Mouse (Mus musculus) stomach, embryonic 16.5 days (tissue): ENCODE data around the gene Kcng3. TPM values are rescaled to one million over a fixed set of nuclear protein-coding genes. Genes with fewer than 3 reads are reported as not detected.

Source experiments
- ATAC-seq: fragments of 200-750 bp; cut with Nextera tagmentation; 2 replicates; pipeline ENCODE4 v1.8.0; 2017; ENCODE audit warnings: moderate number of reproducible peaks, moderate TSS enrichment; ENCODE audit not compliant: insufficient read depth, low FRiP score
- H3K27ac ChIP-seq: fragments of 300-500 bp; sonication (generic); 2 replicates; pipeline ENCODE4 v1.5.1; 2014; ENCODE audit warnings: low read length
- H3K27me3 ChIP-seq: fragments of 300-500 bp; sonication (generic); 2 replicates; pipeline ENCODE4 v1.6.1; 2014; ENCODE audit warnings: low read length, control low read depth, mixed read lengths; ENCODE audit not compliant: control insufficient read depth, insufficient read depth
- H3K36me3 ChIP-seq: fragments of 300-500 bp; sonication (generic); 2 replicates; pipeline ENCODE4 v1.6.1; 2014; ENCODE audit warnings: low read length; ENCODE audit not compliant: control insufficient read depth, insufficient read depth
- H3K4me1 ChIP-seq: fragments of 300-500 bp; sonication (generic); 2 replicates; pipeline ENCODE4 v1.6.1; 2014; ENCODE audit warnings: low read length, control low read depth, mixed read lengths; ENCODE audit not compliant: control insufficient read depth, insufficient read depth
- H3K4me2 ChIP-seq: fragments of 300-500 bp; sonication (generic); 2 replicates; pipeline ENCODE4 v1.6.1; 2014; ENCODE audit warnings: low read depth, low read length, mixed read lengths
- H3K4me3 ChIP-seq: fragments of 300-500 bp; sonication (generic); replicated peaks from 2 replicates; pipeline ENCODE4 v1.5.1; 2014; ENCODE audit warnings: mild to moderate bottlenecking, low read length
- H3K9ac ChIP-seq: fragments of 300-500 bp; sonication (generic); 2 replicates; pipeline ENCODE4 v1.6.1; 2014; ENCODE audit warnings: low read length
- H3K9me3 ChIP-seq: fragments of 300-500 bp; sonication (generic); replicated peaks from 2 replicates; pipeline ENCODE4 v1.6.1; 2016; ENCODE audit warnings: low read length, control low read depth; ENCODE audit not compliant: control insufficient read depth
- WGBS: fragments of 180-500 bp; shearing (Covaris S2); extraction: QIAGEN DNeasy Blood & Tissue Kit; methylation state at CpG from one replicate; pipeline ENCODE4 v1.1.7; 2014; 5-methylcytosine and 5-hydroxymethylcytosine counted together
- polyA plus RNA-seq: library from polyadenylated mRNA; unstranded; fragments of >200 nt; fragmentation: Nextera tagmentation; extraction: Ambion mirVana; gene quantifications from 2 replicates; pipeline ENCODE4 v1.2.1, GENCODE M21; 2015

The Kcng3 gene
- polyA plus RNA-seq, 1 experiment from 2014 or later = not detected

DNA sequence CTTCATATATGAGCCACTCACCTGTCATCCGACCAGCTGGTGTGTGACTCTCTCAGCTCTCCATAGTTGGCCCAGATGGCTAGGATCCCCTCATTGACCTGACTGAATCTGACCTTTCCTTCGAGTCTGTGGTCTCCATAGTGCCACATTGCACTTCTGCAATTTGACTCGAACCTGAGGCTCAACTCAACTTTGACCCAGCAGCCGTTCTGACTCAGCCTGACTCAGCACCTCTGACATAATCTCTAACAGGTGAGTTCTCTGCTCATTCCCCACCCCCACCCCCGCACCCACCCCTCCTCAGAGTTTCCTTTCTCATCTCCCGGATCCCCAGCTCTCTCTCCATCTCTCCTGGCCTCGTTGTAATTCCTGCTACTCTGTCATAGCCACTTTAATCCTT, 4.7 kb upstream of the Kcng3 start:
- Histone ChIP-seq H3K27ac (no peak overlapping the region), H3K36me3 (no peaks in the 10 kb centered on the region), H3K27me3 (peaks cover 15% of the 10 kb centered on the region), H3K4me1 (peaks cover 13% of the 10 kb centered on the region; the same call in 1 of the 2 replicates), H3K4me2 (no peak overlapping the region), H3K9ac (no peak overlapping the region), H3K9me3 (0 out of 2 replicates have a peak, but pooled peaks cover 3% of the 10 kb centered on the region), H3K4me3 (no peak overlapping the region)
- no peak for ATAC-seq
- WGBS = 79% methylated on average over 7 of the region's 7 CpGs

DNA sequence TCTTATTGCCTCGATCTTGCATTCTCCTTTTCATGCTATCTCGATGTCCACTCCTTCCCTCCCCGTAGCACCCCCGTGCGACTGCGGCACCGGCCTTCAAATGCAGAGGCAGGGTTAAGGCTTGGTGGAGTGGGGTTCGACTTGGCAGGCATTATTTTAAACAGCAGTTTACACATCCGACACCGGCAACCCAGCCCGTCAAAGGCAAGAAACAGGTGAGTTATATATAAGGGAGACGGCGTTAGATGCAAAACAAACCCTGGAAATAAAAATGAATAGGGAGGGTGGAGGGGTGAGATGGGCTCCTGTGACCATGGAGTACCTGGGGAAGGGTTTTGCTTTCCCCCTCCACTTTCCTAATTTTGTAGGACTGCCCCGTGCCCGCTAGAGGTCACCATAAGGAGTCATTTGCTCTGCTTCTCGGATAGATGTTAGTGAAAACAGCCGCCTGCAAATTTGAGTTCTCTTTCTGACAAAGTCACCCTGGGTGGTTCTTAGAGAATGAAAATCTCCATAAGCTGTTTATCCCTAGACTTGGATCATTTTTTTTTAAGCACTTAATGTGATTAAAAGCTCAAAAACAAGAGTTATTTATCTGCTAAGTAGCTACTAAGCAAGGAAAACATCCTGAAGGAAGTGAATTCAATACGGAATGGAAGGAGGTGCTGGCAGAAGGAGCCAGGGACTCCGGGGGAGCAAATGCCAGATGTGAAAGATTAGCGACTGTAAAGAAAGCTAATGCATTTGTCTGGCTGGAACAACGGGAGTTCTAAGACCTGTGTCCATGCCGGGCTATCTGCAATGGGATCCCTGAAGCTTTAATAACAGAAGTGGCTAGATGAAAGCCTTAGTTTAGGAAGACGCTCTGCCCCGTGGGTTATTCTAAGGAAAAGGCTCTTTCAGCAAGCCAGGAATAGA, 1.2 kb upstream of the Kcng3 start:
- peak overlapping the region; percentile 70; the same call in 1 of the 2 replicates for H3K9ac ChIP-seq
- peaks cover 18% of the 10 kb centered on the region for H3K4me1 ChIP-seq
- H3K36me3 ChIP-seq = no peaks in the 10 kb centered on the region
- H3K4me3 ChIP-seq = peak overlapping the region; percentile 59
- H3K27me3 ChIP-seq = peaks cover 47% of the 10 kb centered on the region
- 2% methylated on average over 24 of the region's 24 CpGs for WGBS
- H3K4me2 ChIP-seq = peak overlapping the region; percentile 95
- 0 out of 2 replicates have a peak, but pooled peaks cover 3% of the 10 kb centered on the region for H3K9me3 ChIP-seq
- H3K27ac ChIP-seq = no peak overlapping the region
- no peak for ATAC-seq

GRCm38 (mm10) chr17:83630787-83631678, 662 bp downstream of the Kcng3 start:
- H3K36me3 ChIP-seq = no peaks in the 10 kb centered on the region
- H3K4me3 ChIP-seq = peak overlapping the region; percentile 59
- ATAC-seq = peak; percentile 48; the same call in 1 of the 2 replicates
- WGBS = 1% methylated on average over 109 of the region's 109 CpGs
- H3K27me3 ChIP-seq = peaks cover 60% of the 10 kb centered on the region
- H3K9ac ChIP-seq = peak overlapping the region; percentile 70
- H3K9me3 ChIP-seq = no peaks in the 10 kb centered on the region
- H3K4me2 ChIP-seq = peak overlapping the region; percentile 95
- H3K27ac ChIP-seq = no peak overlapping the region
- peaks cover 18% of the 10 kb centered on the region for H3K4me1 ChIP-seq

- H3K4me2 ChIP-seq = peak overlapping the region; percentile 26; the same call in 1 of the 2 replicates
- no peaks in the 10 kb centered on the region for H3K36me3 ChIP-seq
- H3K27me3 ChIP-seq = no peaks in the 10 kb centered on the region
- no peaks in the 10 kb centered on the region for H3K4me1 ChIP-seq
- H3K9me3 ChIP-seq = no peaks in the 10 kb centered on the region
- H3K4me3 ChIP-seq = no peak overlapping the region
- H3K9ac ChIP-seq = no peak overlapping the region
- ATAC-seq = no peak
- 29% methylated on average over 11 of the region's 11 CpGs for WGBS
- H3K27ac ChIP-seq = no peak overlapping the region
Measured at GRCm38 (mm10) chr17:83613907-83614306, 17.8 kb downstream of the Kcng3 start.

DNA sequence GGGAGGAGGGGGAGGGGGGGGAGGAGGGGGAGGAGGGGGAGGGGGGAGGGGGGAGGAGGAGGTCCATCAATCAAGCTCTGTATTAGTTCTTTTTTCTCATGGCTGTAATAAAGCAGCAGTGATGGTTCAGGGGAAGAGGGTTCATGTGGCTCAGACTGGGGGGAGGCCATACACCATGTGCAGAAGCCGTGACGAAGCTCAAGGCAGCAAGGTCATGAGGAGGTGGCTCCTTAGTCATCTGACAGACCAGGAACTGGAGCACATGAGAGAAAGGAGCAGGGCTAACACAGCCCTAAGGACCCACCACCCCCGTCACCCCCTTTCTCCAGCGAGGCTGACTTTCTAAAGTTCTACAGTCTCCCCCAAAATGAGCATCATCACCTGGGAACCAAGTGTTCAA, 22.2 kb downstream of the Kcng3 start:
- H3K4me2 ChIP-seq = no peak overlapping the region
- H3K9me3 ChIP-seq = no peaks in the 10 kb centered on the region
- no peak overlapping the region for H3K4me3 ChIP-seq
- no peaks in the 10 kb centered on the region for H3K4me1 ChIP-seq
- no peak overlapping the region for H3K27ac ChIP-seq
- H3K9ac ChIP-seq = no peak overlapping the region
- 70% methylated on average over 4 of the region's 4 CpGs for WGBS
- ATAC-seq = no peak
- H3K27me3 ChIP-seq = no peaks in the 10 kb centered on the region
- H3K36me3 ChIP-seq = no peaks in the 10 kb centered on the region

DNA sequence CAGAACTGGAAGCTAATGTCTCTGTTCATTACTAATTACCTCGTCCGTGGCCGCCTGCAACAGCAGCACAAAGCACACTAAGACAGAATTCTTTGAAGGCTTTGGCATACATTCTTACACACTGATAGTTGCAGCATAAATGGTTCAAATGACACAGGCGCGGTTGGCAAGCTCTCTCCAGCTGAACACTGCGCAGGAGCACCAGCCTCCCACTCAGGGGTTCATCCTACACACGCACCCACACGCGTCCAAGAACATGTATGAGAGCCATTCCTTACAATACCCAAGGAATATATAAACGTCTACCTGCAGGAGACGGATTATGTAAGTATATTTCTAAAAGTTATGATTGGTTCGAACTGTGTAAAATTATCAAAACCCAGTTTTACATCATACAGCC, 30.7 kb downstream of the Kcng3 start:
- no peak overlapping the region for H3K4me2 ChIP-seq
- 84% methylated on average over 12 of the region's 12 CpGs for WGBS

DNA sequence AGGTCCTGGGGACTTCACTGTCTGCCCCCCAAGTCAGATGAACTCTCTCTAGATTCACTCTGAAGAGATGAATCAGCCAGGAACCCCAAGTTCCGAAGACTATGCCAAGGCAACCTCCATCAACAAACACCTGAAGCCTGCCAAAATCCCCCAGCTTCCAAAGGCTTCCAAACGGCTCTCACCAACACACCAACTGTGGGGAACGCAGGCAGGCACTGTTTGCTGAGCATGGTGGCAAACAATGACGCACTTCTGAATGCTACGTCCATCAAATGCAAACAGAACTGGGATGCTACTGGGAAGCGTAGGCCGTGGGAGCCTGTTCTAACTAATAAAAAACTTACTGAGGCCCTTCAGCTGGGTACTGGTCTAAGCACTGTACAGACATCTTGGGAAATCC, 35.7 kb downstream of the Kcng3 start:
- Histone ChIP-seq H3K36me3 (no peaks in the 10 kb centered on the region), H3K4me1 (no peaks in the 10 kb centered on the region), H3K9ac (no peak overlapping the region), H3K4me3 (no peak overlapping the region), H3K9me3 (no peaks in the 10 kb centered on the region), H3K27me3 (no peaks in the 10 kb centered on the region), H3K27ac (no peak overlapping the region), H3K4me2 (no peak overlapping the region)
- no peak for ATAC-seq
- 65% methylated on average over 7 of the region's 7 CpGs for WGBS

More for the DNA sequence above, 30.7 kb downstream of the Kcng3 start:
- H3K4me3 ChIP-seq = no peak overlapping the region
- H3K4me1 ChIP-seq = no peaks in the 10 kb centered on the region
- H3K27me3 ChIP-seq = no peaks in the 10 kb centered on the region
- ATAC-seq = no peak
- H3K9me3 ChIP-seq = no peaks in the 10 kb centered on the region
- no peaks in the 10 kb centered on the region for H3K36me3 ChIP-seq
- no peak overlapping the region for H3K27ac ChIP-seq
- H3K9ac ChIP-seq = no peak overlapping the region

DNA sequence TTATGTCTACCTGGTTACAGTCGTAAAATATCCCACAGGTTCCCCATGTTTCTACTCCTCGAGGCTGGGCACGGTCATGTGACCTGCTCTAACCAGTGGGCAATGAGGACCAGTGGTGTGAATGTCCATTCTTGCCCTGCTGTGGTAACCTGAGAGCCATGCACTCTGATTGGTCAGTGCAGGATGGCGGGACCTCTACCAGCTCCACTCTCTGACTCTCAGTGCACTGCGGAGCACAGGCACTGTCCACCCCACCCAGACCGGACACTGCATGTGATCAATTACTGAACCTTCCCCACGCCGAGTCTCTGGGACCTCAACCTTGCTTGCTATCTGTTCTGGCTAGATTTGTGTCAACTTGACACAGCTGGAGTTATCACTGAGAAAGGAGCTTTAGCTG, 37.2 kb downstream of the Kcng3 start:
- 77% methylated on average over 8 of the region's 8 CpGs for WGBS
- Histone ChIP-seq H3K9ac (no peak overlapping the region), H3K27ac (no peak overlapping the region), H3K4me2 (no peak overlapping the region), H3K4me1 (no peaks in the 10 kb centered on the region), H3K27me3 (no peaks in the 10 kb centered on the region), H3K9me3 (no peaks in the 10 kb centered on the region), H3K4me3 (no peak overlapping the region), H3K36me3 (no peaks in the 10 kb centered on the region)
- ATAC-seq = no peak

- no peak for ATAC-seq
Measured at GRCm38 (mm10) chr17:83593396-83593795, 38.3 kb downstream of the Kcng3 start.

More at GRCm38 (mm10) chr17:83593396-83593795, 38.3 kb downstream of the Kcng3 start:
- no peaks in the 10 kb centered on the region for H3K36me3 ChIP-seq
- H3K27ac ChIP-seq = no peak overlapping the region
- H3K4me3 ChIP-seq = no peak overlapping the region
- 72% methylated on average over 10 of the region's 10 CpGs for WGBS
- H3K9ac ChIP-seq = no peak overlapping the region
- no peaks in the 10 kb centered on the region for H3K4me1 ChIP-seq
- H3K9me3 ChIP-seq = no peaks in the 10 kb centered on the region
- no peak overlapping the region for H3K4me2 ChIP-seq
- no peaks in the 10 kb centered on the region for H3K27me3 ChIP-seq
